Mouse (Mus musculus) lung, postnatal 0 days (tissue): ENCODE measurements around the gene Hrh3. TPM values are rescaled to one million over a fixed set of nuclear protein-coding genes. Genes with fewer than 3 reads are reported as not detected.
A peak's percentile ranks its signal among the peaks of the same experiment; 100 is the strongest.

Experiments used
- ATAC-seq: fragments of 200-750 bp; cut with Nextera tagmentation; 2 replicates; pipeline ENCODE4 v1.8.0; 2017; ENCODE audit warnings: moderate library complexity
- DNase-seq: peaks from one replicate; pipeline ENCODE4 v3.0.0-alpha.2; 2016; ENCODE audit warnings: low spot score
- H3K27ac ChIP-seq: fragments of 300-500 bp; sonication (generic); 2 replicates; pipeline ENCODE4 v1.5.1; 2014; ENCODE audit warnings: antibody characterized with exemption, mild to moderate bottlenecking, low read length, mixed read lengths
- H3K27me3 ChIP-seq: fragments of 300-500 bp; sonication (generic); replicated peaks from 2 replicates; pipeline ENCODE4 v1.6.1; 2014; ENCODE audit warnings: low read length, mixed read lengths; ENCODE audit not compliant: insufficient read depth
- H3K36me3 ChIP-seq: fragments of 300-500 bp; sonication (generic); 2 replicates; pipeline ENCODE4 v1.6.1; 2014; ENCODE audit warnings: low read length, mixed read lengths; ENCODE audit not compliant: insufficient read depth
- H3K4me1 ChIP-seq: fragments of 300-500 bp; sonication (generic); 2 replicates; pipeline ENCODE4 v1.6.1; 2014; ENCODE audit warnings: antibody characterized with exemption, low read depth, low read length, mixed read lengths; ENCODE audit not compliant: insufficient read depth
- H3K4me2 ChIP-seq: fragments of 300-500 bp; sonication (generic); replicated peaks from 2 replicates; pipeline ENCODE4 v1.6.1; 2014; ENCODE audit warnings: low read depth, mild to moderate bottlenecking, low read length, moderate library complexity, mixed read lengths
- H3K4me3 ChIP-seq: fragments of 300-500 bp; sonication (generic); 2 replicates; pipeline ENCODE4 v1.5.1; 2014; ENCODE audit warnings: low read depth, low read length
- H3K9ac ChIP-seq: fragments of 300-500 bp; sonication (generic); replicated peaks from 2 replicates; pipeline ENCODE4 v1.6.1; 2014; ENCODE audit warnings: low read depth, mild to moderate bottlenecking
- H3K9me3 ChIP-seq: fragments of 300-500 bp; sonication (generic); 2 replicates; pipeline ENCODE4 v1.6.1; 2016; ENCODE audit warnings: low read length, mixed read lengths
- CTCF ChIP-seq: IDR thresholded peaks from 2 replicates; pipeline ENCODE4 v1.5.1; 2016; ENCODE audit warnings: antibody characterized with exemption, mild to moderate bottlenecking
- EP300 ChIP-seq: IDR thresholded peaks from 2 replicates; pipeline ENCODE4 v1.6.1; 2016; ENCODE audit warnings: antibody characterized with exemption, mild to moderate bottlenecking, control low read depth
- WGBS: fragments of 180-500 bp; shearing (Covaris S2); extraction: QIAGEN DNeasy Blood & Tissue Kit; methylation state at CpG from one replicate; pipeline ENCODE4 v1.1.7; 2014; 5-methylcytosine and 5-hydroxymethylcytosine counted together
- polyA plus RNA-seq: library from polyadenylated mRNA; unstranded; fragments of >200 nt; fragmentation: Nextera tagmentation; extraction: Ambion mirVana; gene quantifications from 2 replicates; pipeline ENCODE4 v1.2.1, GENCODE M21; 2015

The Hrh3 gene
- polyA plus RNA-seq, 1 experiment from 2014 or later: 0.14 TPM

DNA sequence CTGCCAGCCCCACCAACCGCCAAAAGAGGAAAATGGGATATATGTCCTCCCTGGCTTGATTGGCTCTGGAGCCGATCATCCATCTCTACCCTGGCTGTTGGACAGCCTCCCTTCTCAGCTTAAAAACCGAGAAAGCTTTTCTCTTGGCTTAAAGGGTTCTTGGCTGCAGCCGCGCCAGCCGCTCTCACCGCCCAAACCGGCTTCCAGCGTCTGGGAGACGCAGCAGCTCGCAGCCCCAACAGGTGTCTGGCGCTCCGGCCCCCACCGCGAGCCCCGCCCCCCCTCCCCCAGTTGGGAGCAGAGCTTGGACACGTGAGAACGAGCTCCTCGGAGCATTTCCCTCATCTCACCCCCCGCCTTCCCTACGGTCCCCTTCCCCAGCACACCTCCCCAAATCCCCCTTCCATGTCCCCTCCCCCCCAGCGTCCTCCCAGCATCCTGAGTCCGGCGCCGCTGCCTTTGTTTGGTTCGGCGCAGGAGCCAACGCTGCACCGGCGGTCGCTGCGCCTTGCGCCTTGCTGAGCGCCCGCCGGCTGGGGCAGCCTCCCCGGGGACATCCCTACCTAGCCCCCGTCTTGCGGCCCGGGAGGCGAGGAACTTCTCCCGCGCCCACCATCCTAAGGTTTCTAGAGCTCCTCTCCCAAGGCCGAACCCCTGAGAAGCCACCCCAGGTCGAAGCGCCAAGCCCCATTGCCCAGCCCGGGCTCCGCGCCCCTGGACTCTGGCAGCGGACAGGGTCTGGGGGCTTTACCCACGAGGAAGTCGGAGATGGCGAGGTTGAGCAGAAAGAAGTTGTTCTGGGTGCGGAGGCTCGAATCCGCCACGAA is 924 bp downstream of the Hrh3 start:
- DNase-seq: no peak
- no peak overlapping the region for H3K9ac ChIP-seq
- H3K36me3 ChIP-seq: no peaks in the 10 kb centered on the region
- peak overlapping the region; percentile 42 for H3K4me3 ChIP-seq
- H3K9me3 ChIP-seq: no peaks in the 10 kb centered on the region
- no peak for ATAC-seq
- no peak overlapping the region for H3K27ac ChIP-seq
- H3K27me3 ChIP-seq: peaks cover 49% of the 10 kb centered on the region
- TF ChIP-seq EP300: no peak
- TF ChIP-seq CTCF: no peak
- WGBS: 2% methylated on average over 41 of the region's 57 CpGs
- peaks cover 8% of the 10 kb centered on the region; the same call in 1 of the 2 replicates for H3K4me1 ChIP-seq
- peak overlapping the region; percentile 85 for H3K4me2 ChIP-seq

DNA sequence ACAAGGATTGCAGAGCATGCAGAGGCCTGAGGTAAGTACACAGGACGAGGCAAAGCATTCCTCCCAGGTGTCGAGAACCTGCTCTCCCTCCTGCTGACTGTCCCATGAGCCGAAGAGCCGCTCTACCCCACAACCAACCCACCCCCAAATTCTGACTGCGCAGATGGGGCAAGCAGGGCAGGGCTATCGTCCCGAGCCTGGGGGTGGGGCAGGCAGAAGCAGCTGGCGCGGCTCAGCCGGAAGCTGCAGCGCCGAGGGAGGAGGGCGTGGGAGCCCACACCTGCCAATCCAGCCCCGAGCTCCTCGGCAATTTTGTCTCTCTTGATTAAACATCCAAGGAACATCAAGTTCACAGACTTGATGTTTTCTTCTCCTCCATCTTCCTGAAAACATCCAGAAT is 4.8 kb downstream of the Hrh3 start:
- Histone ChIP-seq H3K4me2 (no peak overlapping the region), H3K4me3 (no peak overlapping the region), H3K27me3 (peaks cover 38% of the 10 kb centered on the region), H3K36me3 (no peaks in the 10 kb centered on the region), H3K9ac (no peak overlapping the region), H3K9me3 (no peaks in the 10 kb centered on the region), H3K27ac (no peak overlapping the region), H3K4me1 (peaks cover 8% of the 10 kb centered on the region; the same call in 1 of the 2 replicates)
- 3% methylated on average over 15 of the region's 15 CpGs for WGBS
- DNase-seq: no peak
- ATAC-seq: no peak
- TF ChIP-seq EP300 (no peak), CTCF (no peak)

DNA sequence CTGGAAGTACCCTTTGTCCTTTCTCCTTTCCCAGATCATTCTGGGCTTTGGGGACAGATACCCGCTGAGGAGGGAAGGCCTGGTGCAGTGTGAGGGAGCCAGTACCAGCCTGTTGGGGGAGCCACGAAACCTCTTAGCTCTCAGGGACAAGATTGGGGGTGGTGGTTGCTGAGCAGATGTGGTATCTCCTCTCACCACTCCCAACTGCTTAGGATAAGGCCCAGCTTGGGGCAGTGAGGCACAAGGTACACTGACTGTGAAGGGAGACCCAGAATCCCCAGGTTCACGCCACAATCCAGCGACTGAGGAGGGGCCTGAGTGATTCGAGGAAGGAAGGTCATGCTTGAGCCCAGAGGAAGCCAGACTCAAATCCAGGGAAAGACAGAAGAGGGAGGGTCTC is 6.1 kb downstream of the Hrh3 start:
- H3K27me3 ChIP-seq: peaks cover 26% of the 10 kb centered on the region
- no peak for ATAC-seq
- H3K9ac ChIP-seq: no peak overlapping the region
- no peaks in the 10 kb centered on the region for H3K9me3 ChIP-seq
- 34% methylated on average over 5 of the region's 5 CpGs for WGBS
- H3K4me2 ChIP-seq: no peak overlapping the region
- H3K4me3 ChIP-seq: no peak overlapping the region
- no peak for DNase-seq
- TF ChIP-seq EP300 (no peak), CTCF (peak; percentile 40)
- H3K27ac ChIP-seq: no peak overlapping the region
- no peaks in the 10 kb centered on the region for H3K4me1 ChIP-seq
- H3K36me3 ChIP-seq: no peaks in the 10 kb centered on the region

- ATAC-seq: no peak
- no peak for DNase-seq
- Histone ChIP-seq H3K4me1 (no peaks in the 10 kb centered on the region), H3K27ac (no peak overlapping the region), H3K27me3 (peaks cover 20% of the 10 kb centered on the region), H3K9me3 (no peaks in the 10 kb centered on the region), H3K4me2 (no peak overlapping the region), H3K9ac (no peak overlapping the region), H3K36me3 (no peaks in the 10 kb centered on the region), H3K4me3 (no peak overlapping the region)
- 43% methylated on average over 3 of the region's 3 CpGs for WGBS
- TF ChIP-seq CTCF (no peak), EP300 (no peak)
Observed at GRCm38 (mm10) chr2:180097585-180097984, 6.7 kb downstream of the Hrh3 start.

DNA sequence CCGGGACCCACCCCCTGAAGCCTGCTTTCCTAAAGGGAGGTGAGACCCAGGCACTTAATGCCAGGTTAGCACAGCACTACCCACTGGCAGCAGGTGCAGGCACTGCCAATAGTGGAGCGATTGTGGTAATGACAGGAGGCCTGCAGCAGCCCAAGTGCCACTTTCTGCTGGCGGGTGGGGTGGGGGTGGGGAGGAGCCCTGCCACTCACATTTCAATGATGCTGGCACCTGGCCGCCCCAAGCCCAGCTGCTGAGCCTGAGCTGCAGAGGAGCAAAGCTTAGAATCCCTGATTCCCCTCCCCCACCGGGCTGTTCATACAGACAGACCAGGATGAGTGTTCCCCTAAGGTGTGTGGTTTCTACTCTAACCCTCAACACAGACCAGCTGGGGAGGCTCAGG is 8.6 kb downstream of the Hrh3 start:
- TF ChIP-seq CTCF (no peak), EP300 (no peak)
- ATAC-seq (no peak), DNase-seq (no peak)
- no peaks in the 10 kb centered on the region for H3K9me3 ChIP-seq
- H3K27me3 ChIP-seq: peaks cover 6% of the 10 kb centered on the region; the same call in 1 of the 2 replicates
- no peaks in the 10 kb centered on the region for H3K4me1 ChIP-seq
- H3K4me2 ChIP-seq: no peak overlapping the region
- WGBS: 27% methylated on average over 5 of the region's 5 CpGs
- no peak overlapping the region for H3K27ac ChIP-seq
- no peak overlapping the region for H3K4me3 ChIP-seq
- H3K36me3 ChIP-seq: no peaks in the 10 kb centered on the region
- no peak overlapping the region for H3K9ac ChIP-seq

DNA sequence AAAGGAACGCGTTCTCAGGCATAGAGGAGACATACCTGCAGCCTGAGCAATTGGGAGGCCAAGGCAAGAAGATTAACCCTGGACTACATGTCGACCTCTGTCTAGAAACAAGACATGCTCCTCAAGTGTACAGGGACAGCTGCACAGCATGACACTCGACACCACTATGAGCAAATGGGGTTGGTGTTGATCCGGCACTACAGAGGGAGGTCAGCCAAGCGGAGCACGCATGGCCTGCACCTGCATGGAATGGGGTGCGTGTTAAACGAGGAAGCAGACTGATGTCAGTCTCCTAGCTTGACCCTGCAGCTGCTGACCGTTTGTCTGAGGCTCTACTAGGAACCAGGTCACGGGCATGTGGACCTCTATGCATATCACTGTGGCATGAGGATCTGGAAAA is 14.0 kb downstream of the Hrh3 start:
- Histone ChIP-seq H3K4me2 (no peak overlapping the region), H3K4me1 (no peaks in the 10 kb centered on the region), H3K9me3 (no peaks in the 10 kb centered on the region), H3K36me3 (no peaks in the 10 kb centered on the region), H3K27me3 (no peaks in the 10 kb centered on the region), H3K9ac (no peak overlapping the region), H3K27ac (no peak overlapping the region), H3K4me3 (no peak overlapping the region)
- no peak for TF ChIP-seq EP300
- TF ChIP-seq CTCF: no peak
- DNase-seq (no peak), ATAC-seq (no peak)
- 53% methylated on average over 11 of the region's 11 CpGs for WGBS
